Mouse (Mus musculus) neural tube, embryonic 14.5 days (tissue): ENCODE results near the gene Tcn2. TPM values are rescaled to one million over a fixed set of nuclear protein-coding genes. Genes with fewer than 3 reads are reported as not detected.
"Not testable (repeated sequence)": the region's sequence is repeated elsewhere in the genome, so short reads cannot be mapped to it uniquely, and the experiment has no call there.

Experiments
- ATAC-seq: fragments of 200-750 bp; cut with Nextera tagmentation; 2 replicates; pipeline ENCODE4 v1.8.0; 2017; ENCODE audit warnings: low read depth, mild to moderate bottlenecking, moderate TSS enrichment, moderate library complexity
- H3K27ac ChIP-seq: fragments of 300-500 bp; sonication (generic); 2 replicates; pipeline ENCODE4 v1.5.1; 2014; ENCODE audit warnings: low read depth, mild to moderate bottlenecking, control low read depth, low read length, moderate library complexity, mixed read lengths
- H3K27me3 ChIP-seq: fragments of 300-500 bp; sonication (generic); 2 replicates; pipeline ENCODE4 v1.6.1; 2014; ENCODE audit warnings: low read length; ENCODE audit not compliant: control insufficient read depth, insufficient read depth
- H3K36me3 ChIP-seq: fragments of 300-500 bp; sonication (generic); 2 replicates; pipeline ENCODE4 v1.6.1; 2014; ENCODE audit warnings: low read length, mixed read lengths; ENCODE audit not compliant: control insufficient read depth, insufficient read depth
- H3K4me1 ChIP-seq: fragments of 300-500 bp; sonication (generic); 2 replicates; pipeline ENCODE4 v1.6.1; 2014; ENCODE audit warnings: low read length; ENCODE audit not compliant: control insufficient read depth, insufficient read depth
- H3K4me2 ChIP-seq: fragments of 300-500 bp; sonication (generic); 2 replicates; pipeline ENCODE4 v1.6.1; 2014; ENCODE audit warnings: mild to moderate bottlenecking, low read depth, low read length, control low read depth
- H3K4me3 ChIP-seq: fragments of 300-500 bp; sonication (generic); 2 replicates; pipeline ENCODE4 v1.5.1; 2014; ENCODE audit warnings: low read depth, low read length, control low read depth, mixed read lengths
- H3K9ac ChIP-seq: fragments of 300-500 bp; sonication (generic); replicated peaks from 2 replicates; pipeline ENCODE4 v1.6.1; 2014; ENCODE audit warnings: low read depth, mild to moderate bottlenecking, control low read depth, low read length, mixed read lengths
- H3K9me3 ChIP-seq: fragments of 300-500 bp; sonication (generic); 2 replicates; pipeline ENCODE4 v1.6.1; 2016; ENCODE audit warnings: low read length; ENCODE audit not compliant: control insufficient read depth
- WGBS: fragments of 180-500 bp; shearing (Covaris S2); extraction: QIAGEN DNeasy Blood & Tissue Kit; methylation state at CpG from one replicate; pipeline ENCODE4 v1.1.7; 2014; 5-methylcytosine and 5-hydroxymethylcytosine counted together
- polyA plus RNA-seq: library from polyadenylated mRNA; unstranded; fragments of >200 nt; fragmentation: Nextera tagmentation; extraction: Ambion mirVana; gene quantifications from 2 replicates; pipeline ENCODE4 v1.2.1, GENCODE M21; 2014

Gene Tcn2
- polyA plus RNA-seq, 1 experiment from 2014 or later, result 15.4 TPM

GRCm38 (mm10) chr11:3963610-3964415, 31.9 kb upstream of the Tcn2 start, which contains the start of gene Pes1:
TSS of gene Pes1 (plus strand) at chr11:3963975.
- WGBS, result 1% methylated on average over 31 of the region's 31 CpGs
- Histone ChIP-seq H3K9me3 (no peaks in the 10 kb centered on the region), H3K27me3 (no peaks in the 10 kb centered on the region), H3K36me3 (peaks cover 8% of the 10 kb centered on the region; the same call in 1 of the 2 replicates), H3K9ac (peak within 1 kb of the TSS; percentile 58), H3K4me1 (peaks cover 7% of the 10 kb centered on the region), H3K4me2 (peak within 1 kb of the TSS; percentile 69), H3K27ac (peak within 1 kb of the TSS; percentile 24), H3K4me3 (peak within 1 kb of the TSS; percentile 71)
- peak; percentile 95 for ATAC-seq

- peaks cover 7% of the 10 kb centered on the region for H3K4me1 ChIP-seq
- H3K27me3 ChIP-seq, result no peaks in the 10 kb centered on the region
- 80% methylated on average over 10 of the region's 10 CpGs for WGBS
- peaks cover 5% of the 10 kb centered on the region; the same call in 1 of the 2 replicates for H3K36me3 ChIP-seq
- peak overlapping the region; percentile 71 for H3K4me3 ChIP-seq
- peak overlapping the region; percentile 69 for H3K4me2 ChIP-seq
- H3K9me3 ChIP-seq, result no peaks in the 10 kb centered on the region
- H3K27ac ChIP-seq, result peak overlapping the region; percentile 24
- H3K9ac ChIP-seq, result 0 out of 2 replicates have a peak overlapping the region, but pooled peaks have one; percentile 58
- ATAC-seq, result no peak
Measured at GRCm38 (mm10) chr11:3963155-3963554, 31.2 kb upstream of the Tcn2 start.

- Histone ChIP-seq H3K36me3 (no peaks in the 10 kb centered on the region), H3K27me3 (no peaks in the 10 kb centered on the region), H3K4me1 (peaks cover 7% of the 10 kb centered on the region), H3K27ac (no peak overlapping the region), H3K4me2 (no peak overlapping the region), H3K4me3 (no peak overlapping the region), H3K9ac (no peak overlapping the region), H3K9me3 (no peaks in the 10 kb centered on the region)
- ATAC-seq, result no peak
- WGBS, result 74% methylated on average over 3 of the region's 3 CpGs
Measured at GRCm38 (mm10) chr11:3961761-3962160, 29.8 kb upstream of the Tcn2 start.

- H3K27me3 ChIP-seq, result no peaks in the 10 kb centered on the region
- WGBS, result 58% methylated on average over 2 of the region's 2 CpGs
- no peak overlapping the region for H3K9ac ChIP-seq
- no peak overlapping the region for H3K27ac ChIP-seq
- no peaks in the 10 kb centered on the region for H3K9me3 ChIP-seq
- H3K4me1 ChIP-seq, result peaks cover 7% of the 10 kb centered on the region
- no peaks in the 10 kb centered on the region for H3K36me3 ChIP-seq
- no peak for ATAC-seq
- H3K4me3 ChIP-seq, result no peak overlapping the region
- no peak overlapping the region for H3K4me2 ChIP-seq
Measured at GRCm38 (mm10) chr11:3960901-3961300, 28.9 kb upstream of the Tcn2 start.

- H3K4me2 ChIP-seq, H3K27me3 ChIP-seq, H3K4me1 ChIP-seq, ATAC-seq, H3K9me3 ChIP-seq, H3K36me3 ChIP-seq, H3K27ac ChIP-seq, H3K4me3 ChIP-seq, H3K9ac ChIP-seq: not testable (repeated sequence)
- 79% methylated on average over 4 of the region's 4 CpGs for whole genome bisulfite sequencing
Measured at GRCm38 (mm10) chr11:3955371-3955770, 23.4 kb upstream of the Tcn2 start.

GRCm38 (mm10) chr11:3954876-3955275, 22.9 kb upstream of the Tcn2 start:
- H3K36me3 ChIP-seq, result not testable (repeated sequence)
- 77% methylated on average over 5 of the region's 5 CpGs for WGBS

GRCm38 (mm10) chr11:3946386-3946785, 14.4 kb upstream of the Tcn2 start:
- no peak for ATAC-seq
- Histone ChIP-seq H3K9me3 (no peaks in the 10 kb centered on the region), H3K4me2 (no peak overlapping the region), H3K27ac (no peak overlapping the region), H3K9ac (no peak overlapping the region), H3K36me3 (no peaks in the 10 kb centered on the region), H3K4me3 (no peak overlapping the region), H3K4me1 (no peaks in the 10 kb centered on the region), H3K27me3 (no peaks in the 10 kb centered on the region)
- WGBS, result 17% methylated on average over 1 of the region's 1 CpGs

More at GRCm38 (mm10) chr11:3954876-3955275, 22.9 kb upstream of the Tcn2 start:
- not testable (repeated sequence) for H3K4me1 ChIP-seq, H3K9me3 ChIP-seq, H3K4me3 ChIP-seq, H3K27ac ChIP-seq, H3K9ac ChIP-seq, ATAC-seq, H3K27me3 ChIP-seq, H3K4me2 ChIP-seq

- no peaks in the 10 kb centered on the region for H3K9me3 ChIP-seq
- H3K27ac ChIP-seq, result no peak overlapping the region
- no peaks in the 10 kb centered on the region for H3K27me3 ChIP-seq
- H3K9ac ChIP-seq, result no peak overlapping the region
- 90% methylated on average over 7 of the region's 7 CpGs for WGBS
- H3K4me2 ChIP-seq, result no peak overlapping the region
- H3K4me3 ChIP-seq, result no peak overlapping the region
- no peak for ATAC-seq
- no peaks in the 10 kb centered on the region for H3K4me1 ChIP-seq
- no peaks in the 10 kb centered on the region for H3K36me3 ChIP-seq
Measured at GRCm38 (mm10) chr11:3941371-3941770, 9.4 kb upstream of the Tcn2 start.

- Histone ChIP-seq H3K9me3 (no peaks in the 10 kb centered on the region), H3K27me3 (no peaks in the 10 kb centered on the region), H3K9ac (no peak overlapping the region), H3K4me1 (no peaks in the 10 kb centered on the region), H3K4me2 (no peak overlapping the region), H3K27ac (no peak overlapping the region), H3K36me3 (no peaks in the 10 kb centered on the region), H3K4me3 (no peak overlapping the region)
- WGBS, result 86% methylated on average over 13 of the region's 13 CpGs
- ATAC-seq, result no peak
Measured at GRCm38 (mm10) chr11:3937321-3937874, 5.4 kb upstream of the Tcn2 start.
